Mouse (Mus musculus): ENCODE data around the gene Nosip. TPM values are rescaled to one million over a fixed set of nuclear protein-coding genes. Genes with fewer than 3 reads are reported as not detected.
"Not testable (repeated sequence)": the region's sequence is repeated elsewhere in the genome, so short reads cannot be mapped to it uniquely, and the experiment has no call there.

Nosip gene
- polyA plus RNA-seq, 1 experiment from 2014 or later, result 52.6 TPM

- WGBS, result 29% methylated on average over 18 of the region's 18 CpGs
- Histone ChIP-seq H3K27me3 (ENCODE audit: control insufficient read depth, insufficient read depth, low read length) (no peaks in the 10 kb centered on the region), H3K4me1 (replicated peaks; ENCODE audit: control insufficient read depth, insufficient read depth, low read length) (peaks cover 3% of the 10 kb centered on the region; the same call in 1 of the 2 replicates), H3K4me2 (ENCODE audit: low read depth, low read length, severe bottlenecking) (no peak overlapping the region), H3K27ac (ENCODE audit: low read depth, low read length) (no peak overlapping the region), H3K36me3 (ENCODE audit: control insufficient read depth, insufficient read depth, low read length) (no peaks in the 10 kb centered on the region), H3K9ac (ENCODE audit: low read length) (no peak overlapping the region), H3K4me3 (ENCODE audit: low read depth, low read length) (no peak overlapping the region), H3K9me3 (ENCODE audit: control insufficient read depth, low read length) (no peaks in the 10 kb centered on the region)
- DNase-seq (ENCODE audit: low spot score) (peak; percentile 68), ATAC-seq (replicated peaks; ENCODE audit: low FRiP score) (no peak)
These were observed 31.3 kb downstream of the Nosip start for GRCm38 (mm10) chr7:45093516-45093905.

- ATAC-seq (replicated peaks; ENCODE audit: low FRiP score) (no peak), DNase-seq (ENCODE audit: low spot score) (no peak)
- Histone ChIP-seq H3K27me3 (ENCODE audit: control insufficient read depth, insufficient read depth, low read length) (no peaks in the 10 kb centered on the region), H3K9me3 (ENCODE audit: control insufficient read depth, low read length) (no peaks in the 10 kb centered on the region), H3K4me1 (replicated peaks; ENCODE audit: control insufficient read depth, insufficient read depth, low read length) (peaks cover 3% of the 10 kb centered on the region; the same call in 1 of the 2 replicates), H3K4me2 (ENCODE audit: low read depth, low read length, severe bottlenecking) (no peak overlapping the region), H3K36me3 (ENCODE audit: control insufficient read depth, insufficient read depth, low read length) (no peaks in the 10 kb centered on the region), H3K9ac (ENCODE audit: low read length) (no peak overlapping the region), H3K4me3 (ENCODE audit: low read depth, low read length) (no peak overlapping the region), H3K27ac (ENCODE audit: low read depth, low read length) (no peak overlapping the region)
- WGBS, result 75% methylated on average over 7 of the region's 7 CpGs
These were observed 31.9 kb downstream of the Nosip start for GRCm38 (mm10) chr7:45094121-45094520.

- 86% methylated on average over 6 of the region's 6 CpGs for WGBS
- ATAC-seq (replicated peaks; ENCODE audit: low FRiP score) (no peak), DNase-seq (ENCODE audit: low spot score) (no peak)
- Histone ChIP-seq H3K4me2 (ENCODE audit: low read depth, low read length, severe bottlenecking) (no peak overlapping the region), H3K27me3 (ENCODE audit: control insufficient read depth, insufficient read depth, low read length) (no peaks in the 10 kb centered on the region), H3K4me3 (ENCODE audit: low read depth, low read length) (no peak overlapping the region), H3K9ac (ENCODE audit: low read length) (no peak overlapping the region), H3K9me3 (ENCODE audit: control insufficient read depth, low read length) (no peaks in the 10 kb centered on the region), H3K4me1 (replicated peaks; ENCODE audit: control insufficient read depth, insufficient read depth, low read length) (peaks cover 3% of the 10 kb centered on the region; the same call in 1 of the 2 replicates), H3K27ac (ENCODE audit: low read depth, low read length) (no peak overlapping the region), H3K36me3 (ENCODE audit: control insufficient read depth, insufficient read depth, low read length) (no peaks in the 10 kb centered on the region)
These were observed 33.1 kb downstream of the Nosip start for GRCm38 (mm10) chr7:45095367-45095766.

GRCm38 (mm10) chr7:45095965-45096364 is 33.7 kb downstream of the Nosip start:
- H3K27me3 ChIP-seq (ENCODE audit: control insufficient read depth, insufficient read depth, low read length); ATAC-seq (replicated peaks; ENCODE audit: low FRiP score); H3K4me2 ChIP-seq (ENCODE audit: low read depth, low read length, severe bottlenecking); H3K36me3 ChIP-seq (ENCODE audit: control insufficient read depth, insufficient read depth, low read length); H3K27ac ChIP-seq (ENCODE audit: low read depth, low read length); H3K9ac ChIP-seq (ENCODE audit: low read length); H3K9me3 ChIP-seq (ENCODE audit: control insufficient read depth, low read length); H3K4me3 ChIP-seq (ENCODE audit: low read depth, low read length); DNase-seq (ENCODE audit: low spot score); H3K4me1 ChIP-seq (replicated peaks; ENCODE audit: control insufficient read depth, insufficient read depth, low read length): not testable (repeated sequence)
- 94% methylated on average over 14 of the region's 14 CpGs for WGBS

- ATAC-seq (replicated peaks; ENCODE audit: low FRiP score) (no peak), DNase-seq (ENCODE audit: low spot score) (no peak)
- WGBS, result 61% methylated on average over 6 of the region's 6 CpGs
- Histone ChIP-seq H3K9ac (ENCODE audit: low read length) (no peak overlapping the region), H3K27ac (ENCODE audit: low read depth, low read length) (no peak overlapping the region), H3K9me3 (ENCODE audit: control insufficient read depth, low read length) (no peaks in the 10 kb centered on the region), H3K4me1 (replicated peaks; ENCODE audit: control insufficient read depth, insufficient read depth, low read length) (no peaks in the 10 kb centered on the region), H3K27me3 (ENCODE audit: control insufficient read depth, insufficient read depth, low read length) (no peaks in the 10 kb centered on the region), H3K4me3 (ENCODE audit: low read depth, low read length) (no peak overlapping the region), H3K36me3 (ENCODE audit: control insufficient read depth, insufficient read depth, low read length) (no peaks in the 10 kb centered on the region), H3K4me2 (ENCODE audit: low read depth, low read length, severe bottlenecking) (no peak overlapping the region)
These were observed 35.2 kb downstream of the Nosip start for GRCm38 (mm10) chr7:45097479-45097878.

GRCm38 (mm10) chr7:45098541-45099240 is 36.5 kb downstream of the Nosip start:
- no peaks in the 10 kb centered on the region for H3K9me3 ChIP-seq (ENCODE audit: control insufficient read depth, low read length)
- no peak overlapping the region for H3K4me2 ChIP-seq (ENCODE audit: low read depth, low read length, severe bottlenecking)
- DNase-seq (ENCODE audit: low spot score) (no peak), ATAC-seq (replicated peaks; ENCODE audit: low FRiP score) (no peak)
- no peaks in the 10 kb centered on the region for H3K36me3 ChIP-seq (ENCODE audit: control insufficient read depth, insufficient read depth, low read length)
- WGBS, result 88% methylated on average over 8 of the region's 8 CpGs
- H3K27me3 ChIP-seq (ENCODE audit: control insufficient read depth, insufficient read depth, low read length), result no peaks in the 10 kb centered on the region
- H3K4me3 ChIP-seq (ENCODE audit: low read depth, low read length), result no peak overlapping the region
- no peaks in the 10 kb centered on the region for H3K4me1 ChIP-seq (replicated peaks; ENCODE audit: control insufficient read depth, insufficient read depth, low read length)
- no peak overlapping the region for H3K9ac ChIP-seq (ENCODE audit: low read length)
- no peak overlapping the region for H3K27ac ChIP-seq (ENCODE audit: low read depth, low read length)

GRCm38 (mm10) chr7:45100046-45100445 is 37.8 kb downstream of the Nosip start:
- no peak overlapping the region for H3K4me3 ChIP-seq (ENCODE audit: low read depth, low read length)

GRCm38 (mm10) chr7:45102441-45102840 is 40.2 kb downstream of the Nosip start:
- no peak overlapping the region for H3K4me2 ChIP-seq (ENCODE audit: low read depth, low read length, severe bottlenecking)
- H3K27ac ChIP-seq (ENCODE audit: low read depth, low read length), result no peak overlapping the region
- H3K9me3 ChIP-seq (ENCODE audit: control insufficient read depth, low read length), result no peaks in the 10 kb centered on the region
- H3K4me3 ChIP-seq (ENCODE audit: low read depth, low read length), result no peak overlapping the region
- no peaks in the 10 kb centered on the region for H3K36me3 ChIP-seq (ENCODE audit: control insufficient read depth, insufficient read depth, low read length)
- no peak for ATAC-seq (replicated peaks; ENCODE audit: low FRiP score)
- WGBS, result 91% methylated on average over 11 of the region's 11 CpGs
- no peak for DNase-seq (ENCODE audit: low spot score)
- no peaks in the 10 kb centered on the region for H3K4me1 ChIP-seq (replicated peaks; ENCODE audit: control insufficient read depth, insufficient read depth, low read length)
- H3K27me3 ChIP-seq (ENCODE audit: control insufficient read depth, insufficient read depth, low read length), result no peaks in the 10 kb centered on the region
- no peak overlapping the region for H3K9ac ChIP-seq (ENCODE audit: low read length)

More at GRCm38 (mm10) chr7:45100046-45100445, 37.8 kb downstream of the Nosip start:
- no peak overlapping the region for H3K4me2 ChIP-seq (ENCODE audit: low read depth, low read length, severe bottlenecking)
- no peaks in the 10 kb centered on the region for H3K27me3 ChIP-seq (ENCODE audit: control insufficient read depth, insufficient read depth, low read length)
- H3K4me1 ChIP-seq (replicated peaks; ENCODE audit: control insufficient read depth, insufficient read depth, low read length), result no peaks in the 10 kb centered on the region
- H3K9ac ChIP-seq (ENCODE audit: low read length), result no peak overlapping the region
- no peak for DNase-seq (ENCODE audit: low spot score)
- ATAC-seq (replicated peaks; ENCODE audit: low FRiP score), result no peak
- H3K27ac ChIP-seq (ENCODE audit: low read depth, low read length), result no peak overlapping the region
- 96% methylated on average over 6 of the region's 6 CpGs for WGBS
- H3K9me3 ChIP-seq (ENCODE audit: control insufficient read depth, low read length), result no peaks in the 10 kb centered on the region
- no peaks in the 10 kb centered on the region for H3K36me3 ChIP-seq (ENCODE audit: control insufficient read depth, insufficient read depth, low read length)

- H3K36me3 ChIP-seq (ENCODE audit: control insufficient read depth, insufficient read depth, low read length), result no peaks in the 10 kb centered on the region
- H3K4me3 ChIP-seq (ENCODE audit: low read depth, low read length), result no peak overlapping the region
- no peaks in the 10 kb centered on the region for H3K4me1 ChIP-seq (replicated peaks; ENCODE audit: control insufficient read depth, insufficient read depth, low read length)
- no peak for ATAC-seq (replicated peaks; ENCODE audit: low FRiP score)
- H3K4me2 ChIP-seq (ENCODE audit: low read depth, low read length, severe bottlenecking), result no peak overlapping the region
- no peak overlapping the region for H3K27ac ChIP-seq (ENCODE audit: low read depth, low read length)
- WGBS, result 85% methylated on average over 9 of the region's 9 CpGs
- H3K9me3 ChIP-seq (ENCODE audit: control insufficient read depth, low read length), result no peaks in the 10 kb centered on the region
- DNase-seq (ENCODE audit: low spot score), result no peak
- no peaks in the 10 kb centered on the region for H3K27me3 ChIP-seq (ENCODE audit: control insufficient read depth, insufficient read depth, low read length)
- H3K9ac ChIP-seq (ENCODE audit: low read length), result no peak overlapping the region
These were observed 40.8 kb downstream of the Nosip start for GRCm38 (mm10) chr7:45102940-45103585.

Measured in forebrain, embryonic 11.5 days (tissue).